Mouse (Mus musculus) E14TG2a.4 (cell line): Measurements from ENCODE around the gene Nr6a1.

ENCODE experiments used
- CTCF ChIP-seq: conservative IDR thresholded peaks from 2 replicates; pipeline ENCODE4 v1.5.1; 2014; ENCODE audit warnings: low read length
- NANOG ChIP-seq: IDR thresholded peaks from 2 replicates; pipeline ENCODE4 v1.6.1; 2014; ENCODE audit warnings: borderline replicate concordance, low read length, mixed read lengths
- POU5F1 ChIP-seq: IDR thresholded peaks from 2 replicates; pipeline ENCODE4 v1.6.1; 2014; ENCODE audit warnings: low read length, borderline replicate concordance

DNA sequence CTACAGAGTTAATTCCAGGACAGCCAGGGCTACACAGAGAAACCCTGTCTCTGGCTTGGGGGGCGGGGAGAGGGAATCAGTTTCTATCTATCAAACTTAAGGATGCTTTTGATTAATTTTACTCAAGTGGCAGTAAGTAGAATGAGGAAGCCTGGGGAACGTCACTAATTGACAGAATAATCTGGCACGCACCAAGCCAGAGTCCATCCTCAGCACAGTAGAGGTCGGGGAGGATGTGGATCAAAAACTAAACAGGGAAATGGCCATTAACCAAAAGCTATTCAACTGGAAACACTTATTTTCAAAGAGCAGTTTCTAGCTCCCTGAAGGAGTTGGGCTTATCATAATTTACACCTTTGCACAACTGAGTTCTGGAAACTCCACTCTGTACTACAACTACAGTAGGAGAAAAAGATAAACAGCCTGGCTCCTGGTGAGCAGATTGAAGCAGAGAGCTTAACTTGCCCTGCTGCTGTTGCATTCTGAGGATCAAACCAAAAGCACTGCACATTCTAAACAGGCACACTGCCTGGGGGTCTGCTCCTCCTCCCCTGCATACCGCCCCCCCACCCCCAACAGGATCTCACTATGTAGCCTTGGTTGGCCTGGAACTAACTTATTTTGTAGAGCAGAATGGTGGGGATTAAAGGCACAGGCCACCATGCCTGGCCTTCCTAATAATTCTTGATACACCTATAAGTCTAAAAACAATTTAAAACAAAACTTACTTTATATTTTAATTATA lies 141.1 kb downstream of the Nr6a1 start:
- no peak for TF ChIP-seq CTCF
- TF ChIP-seq POU5F1, result no peak
- TF ChIP-seq NANOG, result no peak
